Mouse (Mus musculus) liver, adult 2 months (tissue): ENCODE data around the gene Creb3l4.

Source experiments
- CTCF ChIP-seq: fragments of 200-500 bp; IDR thresholded peaks from 2 replicates; pipeline ENCODE4 v1.5.1; 2011; ENCODE audit warnings: low read depth, low read length, control low read depth
- POLR2A ChIP-seq: fragments of 200-500 bp; IDR thresholded peaks from 2 replicates; pipeline ENCODE4 v1.6.1; 2011; ENCODE audit warnings: low read length, control low read depth; ENCODE audit not compliant: insufficient read depth; ENCODE audit errors: extremely low read depth

DNA sequence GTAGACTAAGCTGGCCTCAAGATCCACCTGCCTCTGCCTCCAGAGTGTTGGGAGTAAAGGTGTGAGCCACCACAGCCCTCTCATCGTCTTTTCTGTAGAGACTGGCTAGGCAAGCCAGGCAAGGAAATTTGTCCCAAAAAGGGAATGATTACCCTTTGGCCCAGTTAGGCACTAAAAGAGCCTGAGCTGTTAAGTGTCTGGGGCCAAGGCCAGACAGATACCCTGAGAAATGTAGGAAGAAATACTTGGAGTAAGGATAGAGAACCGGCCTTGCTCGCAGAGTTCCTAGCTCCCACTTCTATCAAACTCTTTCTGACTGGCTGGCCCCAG lies 4.3 kb upstream of the Creb3l4 start:
- TF ChIP-seq POLR2A (no peak), CTCF (no peak)
